Mouse (Mus musculus) adrenal gland, postnatal 10 days (tissue): ENCODE measurements at regions not wholly inside any gene's neighbourhood (a gene's known extent, or its start where the extent isn't known, plus 50 kb on each side); places are given as distances from the start of the nearest gene placed in this dataset.
A peak's percentile ranks its signal among the peaks of the same experiment; 100 is the strongest.

Source experiments
- DNase-seq: peaks from one replicate; pipeline ENCODE4 v3.0.0; 2021; ENCODE audit warnings: mixed read lengths

- peak; percentile 2 for DNase-seq
These were observed 454.5 kb upstream of the Etaa1 start for GRCm38 (mm10) chr11:18408071-18408752.

GRCm38 (mm10) chr11:18399561-18399960 is 445.9 kb upstream of the Etaa1 start:
- DNase-seq = peak; percentile 5

GRCm38 (mm10) chr11:18396397-18396796 is 442.7 kb upstream of the Etaa1 start:
- no peak for DNase-seq

- no peak for DNase-seq
These were observed 442.0 kb upstream of the Etaa1 start for GRCm38 (mm10) chr11:18395631-18396030.

GRCm38 (mm10) chr11:18372813-18373332 is 419.2 kb upstream of the Etaa1 start:
- no peak for DNase-seq

- no peak for DNase-seq
These were observed 417.6 kb upstream of the Etaa1 start for GRCm38 (mm10) chr11:18371304-18371703.

GRCm38 (mm10) chr11:18370861-18371260 is 417.2 kb upstream of the Etaa1 start:
- peak; percentile 27 for DNase-seq

GRCm38 (mm10) chr11:18354866-18355265 is 401.2 kb upstream of the Etaa1 start:
- peak; percentile 49 for DNase-seq

GRCm38 (mm10) chr11:18354156-18354555 is 400.5 kb upstream of the Etaa1 start:
- no peak for DNase-seq

GRCm38 (mm10) chr11:18347841-18348240 is 394.2 kb upstream of the Etaa1 start:
- DNase-seq = no peak

GRCm38 (mm10) chr11:18313510-18314301 is 360.0 kb upstream of the Etaa1 start:
- no peak for DNase-seq

GRCm38 (mm10) chr11:18296194-18297125 is 342.8 kb upstream of the Etaa1 start:
- peak; percentile 45 for DNase-seq

GRCm38 (mm10) chr11:18278585-18279136 is 325.0 kb upstream of the Etaa1 start:
- DNase-seq = no peak

- no peak for DNase-seq
These were observed 318.7 kb upstream of the Etaa1 start for GRCm38 (mm10) chr11:18272392-18272791.

- DNase-seq = no peak
These were observed 312.5 kb upstream of the Etaa1 start for GRCm38 (mm10) chr11:18266161-18266560.

GRCm38 (mm10) chr11:18262901-18263300 is 309.2 kb upstream of the Etaa1 start:
- no peak for DNase-seq

GRCm38 (mm10) chr11:18249236-18249635 is 295.6 kb upstream of the Etaa1 start:
- no peak for DNase-seq

GRCm38 (mm10) chr11:18216762-18217161 is 263.1 kb upstream of the Etaa1 start:
- no peak for DNase-seq

GRCm38 (mm10) chr11:18173028-18173427 is 219.4 kb upstream of the Etaa1 start:
- DNase-seq = no peak

GRCm38 (mm10) chr11:18171207-18171776 is 217.6 kb upstream of the Etaa1 start:
- DNase-seq = no peak

GRCm38 (mm10) chr11:18165609-18166347 is 212.1 kb upstream of the Etaa1 start:
- DNase-seq = no peak
